Mouse (Mus musculus) brain, adult 2 months (tissue): ENCODE data around the gene 1700017D01Rik.
"Not testable (repeated sequence)": the region's sequence is repeated elsewhere in the genome, so short reads cannot be mapped to it uniquely, and the experiment has no call there.

Source experiments
- DNase-seq: peaks from one replicate; pipeline ENCODE4 v3.0.0; 2011; ENCODE audit warnings: low read depth, low spot score

The 1700017D01Rik gene

GRCm38 (mm10) chr19:11130776-11131175, at the start of gene 1700017D01Rik:
1700017D01Rik (minus strand) TSS chr19:11130876.
- not testable (repeated sequence) for DNase-seq

- no peak for DNase-seq
These were observed 46.8 kb upstream of the 1700017D01Rik start for GRCm38 (mm10) chr19:11177464-11177863.

DNA sequence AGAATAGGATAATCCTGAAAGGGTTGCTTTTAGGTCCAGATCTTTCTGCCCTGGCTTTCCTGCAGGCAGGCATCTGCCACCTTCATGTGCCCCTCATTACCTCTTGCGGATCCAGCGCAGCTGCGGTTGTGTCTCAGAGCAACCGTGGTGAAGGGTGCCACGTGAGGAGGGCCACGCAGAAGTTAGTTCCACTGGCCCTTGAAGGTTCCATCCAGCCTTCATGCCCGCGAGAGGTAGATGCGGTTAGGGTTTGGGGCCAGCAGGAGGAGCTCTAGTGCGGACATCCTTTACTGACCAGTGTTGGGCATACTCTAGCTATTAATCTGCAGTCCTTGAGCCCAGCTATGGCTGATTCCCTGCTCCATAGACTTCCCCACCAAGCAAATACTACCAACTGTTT, 34.5 kb upstream of the 1700017D01Rik start, which contains the start of gene 1700025F22Rik:
TSS of gene 1700025F22Rik (minus strand) at position 149 of the 400 bp plus-strand sequence.
- no peak for DNase-seq

DNA sequence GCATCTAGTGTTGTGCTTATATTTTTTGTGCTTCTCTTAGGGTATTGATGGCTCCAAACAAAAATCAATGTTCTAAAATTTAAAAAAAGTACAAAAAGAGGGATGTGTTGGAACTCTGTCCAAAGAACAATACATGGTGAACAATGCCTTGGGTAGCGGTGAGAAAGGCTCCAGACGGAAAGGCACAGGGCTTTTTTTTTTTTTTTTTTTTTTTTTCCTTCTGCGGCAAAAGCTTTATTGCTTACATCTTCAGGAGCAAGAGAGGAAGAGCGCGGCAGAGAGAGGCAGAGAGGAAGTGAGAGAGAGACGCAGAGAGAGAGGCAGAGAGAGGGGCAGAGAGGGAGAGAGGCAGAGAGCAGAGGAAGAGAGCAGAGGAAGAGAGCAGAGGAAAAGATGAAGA, 27.2 kb upstream of the 1700017D01Rik start:
- not testable (repeated sequence) for DNase-seq

GRCm38 (mm10) chr19:11135336-11135735, 4.7 kb upstream of the 1700017D01Rik start:
- no peak for DNase-seq

DNA sequence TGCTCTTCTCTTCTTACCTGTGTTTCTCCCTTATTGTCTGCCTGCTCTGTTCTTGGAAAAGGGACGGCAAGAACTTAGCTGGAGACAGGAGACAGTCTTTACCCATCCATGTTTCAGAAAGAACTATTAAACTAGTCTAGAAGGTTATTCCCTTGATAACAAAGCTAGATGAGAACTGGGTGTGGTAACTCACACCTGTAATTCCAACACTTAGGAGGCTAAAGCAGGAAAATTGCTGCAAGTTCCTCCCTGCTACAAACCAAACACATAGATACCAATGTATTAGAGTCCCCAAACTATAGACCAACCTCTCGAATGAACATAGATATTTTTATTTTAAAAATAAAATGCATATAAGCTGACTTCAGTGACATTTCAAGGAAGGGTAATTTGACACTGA, 4.2 kb upstream of the 1700017D01Rik start:
- no peak for DNase-seq

DNA sequence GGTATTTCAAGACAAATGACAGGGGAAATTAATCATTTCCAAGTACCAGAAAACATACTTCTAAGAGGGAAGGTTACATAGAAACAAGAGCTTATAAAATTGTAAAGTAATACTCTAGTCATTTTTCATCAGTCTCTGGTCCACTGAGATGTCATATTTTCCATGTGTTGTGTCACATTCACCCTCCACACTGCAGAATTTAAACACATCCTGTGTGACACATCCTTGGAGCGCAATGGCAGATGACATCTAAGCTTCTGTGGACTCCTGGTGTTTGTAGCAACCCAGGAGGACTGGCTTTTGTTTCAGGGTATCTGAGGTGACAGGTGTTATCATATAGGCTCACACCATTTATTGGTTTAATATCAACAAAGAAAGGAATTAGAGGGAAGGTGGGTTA, 974 bp downstream of the 1700017D01Rik start:
- DNase-seq: no peak

DNA sequence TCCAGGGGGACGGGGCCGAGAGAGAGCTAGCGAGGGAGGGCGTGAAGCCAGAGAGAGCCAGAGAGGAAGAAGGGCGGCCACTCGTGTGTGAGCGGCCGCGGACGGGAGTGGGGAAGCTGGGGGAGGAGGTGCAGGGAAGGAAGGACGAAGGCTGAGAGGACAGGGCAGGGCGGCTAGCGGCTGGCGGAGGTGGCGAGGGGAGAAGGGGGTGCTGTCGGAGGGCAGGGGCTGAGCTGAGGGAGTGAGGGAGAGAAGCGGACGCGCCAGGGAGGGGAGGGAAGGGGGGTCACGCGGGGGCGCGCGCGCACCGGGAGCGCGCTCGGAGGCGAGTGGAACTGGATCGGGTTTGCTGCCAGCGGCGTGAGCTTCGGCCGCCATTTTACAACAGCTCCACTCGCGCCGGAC, 9.7 kb downstream of the 1700017D01Rik start:
- peak; percentile 28 for DNase-seq

DNA sequence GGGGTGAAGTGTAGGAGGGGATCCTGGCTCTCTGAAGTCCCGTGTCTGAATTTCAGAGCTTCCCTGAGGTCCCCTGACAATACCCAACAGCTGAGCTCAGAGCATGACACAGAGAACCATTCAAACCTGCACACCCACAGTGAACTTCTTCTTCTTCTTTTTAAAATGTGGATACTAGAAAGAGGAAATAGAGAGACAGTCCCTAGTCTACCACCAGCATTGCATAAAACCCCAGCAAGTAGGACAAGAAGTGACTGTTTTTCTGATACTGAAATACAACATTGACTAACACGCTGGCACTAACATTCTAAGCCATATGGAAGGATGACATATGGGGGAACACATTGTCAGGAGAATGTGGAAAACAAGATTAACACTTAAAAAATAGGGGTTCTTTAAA, 11.3 kb downstream of the 1700017D01Rik start:
- peak; percentile 71 for DNase-seq

DNA sequence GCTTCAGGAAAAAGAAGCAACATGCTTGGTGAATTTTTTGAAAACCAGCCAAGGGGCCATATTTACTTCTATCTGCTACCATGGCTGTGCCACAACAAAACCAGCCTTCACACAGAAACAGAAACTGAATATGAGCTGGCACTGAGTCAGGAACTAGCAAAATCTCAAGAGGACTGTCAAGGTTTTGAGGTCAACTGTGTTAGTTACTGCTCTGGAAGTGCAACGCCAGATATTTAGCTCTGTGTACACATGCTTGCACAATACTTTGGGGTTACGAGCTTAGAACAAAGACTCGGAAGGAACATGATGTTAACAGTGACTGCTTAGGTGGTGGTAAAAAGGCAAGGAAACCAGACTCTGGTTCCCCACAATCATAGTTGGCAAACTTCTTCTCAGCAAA, 22.9 kb downstream of the 1700017D01Rik start:
- no peak for DNase-seq

DNA sequence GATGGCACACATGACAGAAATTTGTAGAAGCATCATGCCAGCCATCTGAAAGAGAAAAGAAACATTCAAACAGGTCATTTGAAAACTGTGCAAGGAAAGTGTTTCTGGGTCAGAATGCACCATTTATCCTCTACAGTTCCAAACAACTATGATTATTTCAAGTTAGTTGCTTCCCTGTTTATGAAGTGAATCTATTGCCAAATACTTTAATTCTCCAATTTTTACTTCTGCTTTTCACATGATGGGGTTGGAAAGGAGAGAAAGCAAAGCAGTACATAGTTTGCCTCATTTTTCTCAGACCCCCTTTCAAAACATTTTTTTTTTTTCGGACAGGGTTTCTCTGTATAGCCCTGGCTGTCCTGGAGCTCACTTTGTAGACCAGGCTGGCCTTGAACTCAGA, 28.8 kb downstream of the 1700017D01Rik start:
- no peak for DNase-seq

GRCm38 (mm10) chr19:11098401-11098800, 32.3 kb downstream of the 1700017D01Rik start:
- no peak for DNase-seq

DNA sequence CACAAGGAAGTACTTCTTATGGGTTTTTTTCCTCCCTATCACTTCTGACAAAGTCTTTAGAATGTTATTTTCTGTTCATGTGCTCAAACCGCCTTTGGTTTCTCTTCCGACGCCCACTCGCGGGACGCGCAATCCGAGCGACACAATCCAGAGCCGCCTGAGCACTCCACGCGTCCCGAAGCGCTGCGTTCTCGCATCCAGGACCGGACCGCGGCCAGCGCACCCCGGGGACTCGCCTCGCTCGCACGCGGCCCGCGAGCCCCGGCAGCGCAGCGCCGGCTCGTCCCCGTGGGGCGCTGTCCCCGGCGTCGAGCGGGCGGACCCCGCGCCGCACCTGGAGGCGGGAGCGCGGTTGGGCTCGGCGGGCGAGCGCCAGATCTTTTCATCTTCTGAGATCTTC, 38.5 kb downstream of the 1700017D01Rik start:
- peak; percentile 5 for DNase-seq

- DNase-seq: no peak
These were observed 49.7 kb downstream of the 1700017D01Rik start, which contains the start of gene Ms4a8a for GRCm38 (mm10) chr19:11080934-11081333. Ms4a8a (minus strand) TSS chr19:11081102.

GRCm38 (mm10) chr19:11070364-11070763, 60.3 kb downstream of the 1700017D01Rik start:
- no peak for DNase-seq

GRCm38 (mm10) chr19:11065202-11065875, 65.3 kb downstream of the 1700017D01Rik start:
- no peak for DNase-seq

DNA sequence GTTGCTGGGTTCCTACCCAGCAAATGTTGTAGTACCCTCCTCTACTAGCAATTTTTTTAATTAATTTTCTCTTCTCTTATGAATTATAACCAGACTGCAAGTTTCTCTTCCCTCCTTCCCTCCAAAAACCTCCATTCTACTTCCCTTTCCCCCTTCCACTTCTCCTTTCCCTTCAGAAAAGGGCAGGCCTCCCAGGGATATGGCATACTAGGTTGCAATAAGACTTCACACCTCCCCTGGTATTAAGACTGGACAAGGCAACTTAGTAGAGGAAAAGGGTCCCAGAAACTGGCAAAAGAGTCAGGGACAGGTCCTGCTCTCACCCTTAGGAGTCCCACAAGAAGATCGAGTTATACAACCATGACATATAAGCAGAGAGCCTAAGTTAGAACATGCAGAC, 69.8 kb downstream of the 1700017D01Rik start:
- no peak for DNase-seq

DNA sequence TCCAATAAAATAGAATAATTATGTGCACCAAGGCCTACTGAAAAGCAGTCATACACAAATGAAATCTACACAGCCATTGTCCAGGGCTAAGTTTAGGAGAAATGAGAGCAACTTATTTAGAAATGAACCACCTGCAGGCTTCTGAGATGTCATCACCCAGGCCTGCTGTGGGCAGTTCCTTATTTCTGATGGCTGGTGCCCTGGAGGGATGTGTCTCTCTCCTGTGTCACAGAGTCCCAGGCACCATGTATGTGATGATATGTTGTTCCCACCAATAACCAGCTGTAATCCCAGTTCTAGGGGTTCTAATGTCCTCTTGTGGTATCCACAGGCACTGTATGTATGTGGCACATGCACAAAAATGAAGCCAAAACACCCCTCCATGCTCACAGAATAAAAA, 70.7 kb downstream of the 1700017D01Rik start:
- no peak for DNase-seq

DNA sequence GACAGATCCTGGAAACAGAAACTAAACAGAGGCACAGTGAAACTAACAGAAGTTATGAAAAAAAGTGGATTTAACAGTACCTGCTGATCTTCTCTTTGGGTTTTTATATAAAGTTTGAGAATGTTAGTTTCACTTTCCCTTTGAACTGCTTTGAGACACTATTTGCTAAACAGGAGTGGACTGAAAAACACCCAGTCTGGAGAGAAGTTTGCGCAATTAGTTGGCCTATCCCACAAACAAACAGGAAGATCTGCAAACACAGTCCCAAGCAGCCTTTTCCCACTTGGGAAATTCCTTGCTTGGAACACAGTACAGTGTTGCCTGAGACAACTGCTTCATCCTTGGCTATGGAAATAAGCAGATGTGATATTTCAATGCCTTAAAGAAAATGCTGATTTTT, 75.0 kb downstream of the 1700017D01Rik start:
- DNase-seq: not testable (repeated sequence)

DNA sequence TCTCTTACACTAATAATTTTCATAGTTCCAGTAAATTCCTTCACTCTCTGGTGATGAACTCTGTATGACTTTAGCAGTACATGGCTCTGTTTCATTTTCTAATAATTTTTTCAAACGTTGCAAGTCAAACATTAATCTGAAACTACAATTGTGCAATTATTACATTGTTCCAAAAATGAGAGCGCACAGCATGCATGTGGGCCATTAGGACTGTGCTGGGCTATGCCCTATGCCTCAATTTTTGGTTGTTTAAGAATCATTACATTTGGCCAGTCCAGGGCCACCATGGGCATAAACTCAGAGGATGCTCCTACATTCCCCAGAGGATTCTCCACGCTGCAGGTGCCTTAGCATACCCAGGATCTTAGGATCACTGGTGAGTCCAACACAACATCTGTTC, 77.4 kb downstream of the 1700017D01Rik start:
- no peak for DNase-seq

GRCm38 (mm10) chr19:11052877-11053276, 77.8 kb downstream of the 1700017D01Rik start:
- DNase-seq: no peak

DNA sequence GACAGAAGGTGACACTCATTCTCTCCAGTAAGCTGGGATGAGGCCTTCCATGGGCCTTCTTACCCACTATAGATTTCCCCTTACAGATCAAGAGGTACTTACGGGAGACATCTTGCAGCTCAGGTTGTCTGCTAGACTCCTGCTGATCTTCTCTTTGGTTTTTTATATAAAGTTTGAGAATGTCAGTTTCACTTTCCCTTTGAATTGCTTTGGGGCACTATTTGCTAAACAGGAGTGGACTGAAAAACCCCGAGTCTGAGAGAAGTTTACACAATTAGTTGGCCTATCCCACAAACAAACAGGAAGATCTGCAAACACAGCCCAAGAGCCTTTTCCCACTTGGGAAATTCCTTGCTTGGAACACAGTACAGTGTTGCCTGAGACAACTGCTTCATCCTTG, 80.4 kb downstream of the 1700017D01Rik start:
- no peak for DNase-seq

- DNase-seq: no peak
These were observed 81.2 kb downstream of the 1700017D01Rik start for GRCm38 (mm10) chr19:11049426-11049825.

- DNase-seq: no peak
These were observed 82.2 kb downstream of the 1700017D01Rik start for GRCm38 (mm10) chr19:11048503-11048902.
